Mouse (Mus musculus) urinary bladder, postnatal 4 days (tissue): ENCODE measurements around the gene Gpr153.

Source experiments
- DNase-seq, 2 experiments: peaks; one replicate each; pipeline ENCODE4 v3.0.0; 2021 to 2022; ENCODE audit warnings: low spot score in 2 of 2

Gpr153 gene

GRCm38 (mm10) chr4:152287317-152288120, 13.5 kb downstream of the Gpr153 start:
- no peak for DNase-seq

- DNase-seq, result no peak
Measured at GRCm38 (mm10) chr4:152288398-152288945, 14.4 kb downstream of the Gpr153 start.

GRCm38 (mm10) chr4:152290385-152290784, 16.4 kb downstream of the Gpr153 start:
- no peak for DNase-seq

- no peak for DNase-seq
Measured at GRCm38 (mm10) chr4:152290991-152291390, 17.0 kb downstream of the Gpr153 start.

- no peak for DNase-seq
Measured at GRCm38 (mm10) chr4:152291562-152291961, 17.5 kb downstream of the Gpr153 start, which contains the start of gene Hes3. TSS of gene Hes3 (minus strand) at chr4:152291662.

- no peak for DNase-seq
Measured at GRCm38 (mm10) chr4:152292102-152292765, 18.2 kb downstream of the Gpr153 start.

- no peak for DNase-seq
Measured at GRCm38 (mm10) chr4:152294188-152294929, 20.3 kb downstream of the Gpr153 start.

- no peak for DNase-seq
Measured at GRCm38 (mm10) chr4:152295916-152296315, 21.9 kb downstream of the Gpr153 start.

GRCm38 (mm10) chr4:152296371-152296770, 22.3 kb downstream of the Gpr153 start:
- DNase-seq, result no peak

GRCm38 (mm10) chr4:152296874-152297861, 23.1 kb downstream of the Gpr153 start, which contains the start of gene Icmt:
TSS of gene Icmt (plus strand) at chr4:152297227.
- peak; percentile 100 for DNase-seq

GRCm38 (mm10) chr4:152298836-152299235, 24.8 kb downstream of the Gpr153 start:
- DNase-seq, result no peak

- no peak for DNase-seq
Measured at GRCm38 (mm10) chr4:152300375-152300774, 26.3 kb downstream of the Gpr153 start.

- DNase-seq, result no peak
Measured at GRCm38 (mm10) chr4:152302012-152302411, 28.0 kb downstream of the Gpr153 start.

GRCm38 (mm10) chr4:152303172-152303571, 29.1 kb downstream of the Gpr153 start:
- DNase-seq, result no peak

- no peak for DNase-seq
Measured at GRCm38 (mm10) chr4:152304685-152305084, 30.7 kb downstream of the Gpr153 start.

- no peak for DNase-seq
Measured at GRCm38 (mm10) chr4:152305991-152306390, 32.0 kb downstream of the Gpr153 start.

- no peak for DNase-seq
Measured at GRCm38 (mm10) chr4:152307542-152307941, 33.5 kb downstream of the Gpr153 start.

- DNase-seq, result no peak
Measured at GRCm38 (mm10) chr4:152312186-152312585, 38.2 kb downstream of the Gpr153 start.

GRCm38 (mm10) chr4:152313211-152313632, 39.2 kb downstream of the Gpr153 start:
- DNase-seq, result no peak

- DNase-seq, result no peak
Measured at GRCm38 (mm10) chr4:152313934-152314333, 39.9 kb downstream of the Gpr153 start.
